9 mouse cellular contexts compared by ENCODE assay signal in genomic region chr19:54046684-54047070, GRCm38 (mm10). TPM values are rescaled to one million over a fixed set of nuclear protein-coding genes. Genes with fewer than 3 reads are reported as not detected.
DNase-seq lines count a peak whose midpoint lies in the region; ATAC-seq lines count a peak whose summit lies in the region.
"Had no signal": no experiment of that assay in that cellular context is flagged by ENCODE, and none has a peak within 500 bp of the region (broad histone marks: within the 10 kb centered on the region; RNA-seq: fewer than 3 reads in every experiment).

No protein-coding gene starts in this region.

- peaks cover 47% of the 10 kb centered on the region for H3K27me3 ChIP-seq in limb, embryonic 11.5 days (ENCODE audit: control insufficient read depth, insufficient read depth, low read length)
- H3K27me3 ChIP-seq: CH12.LX had no signal

- no peak overlapping the region for H3K27ac ChIP-seq in limb, embryonic 11.5 days (replicated peaks; ENCODE audit: low read depth, low read length)

- 0 out of 2 replicates have a peak overlapping the region, but pooled peaks have one; percentile 22 for H3K9ac ChIP-seq in limb, embryonic 11.5 days (ENCODE audit: low read length)

- H3K4me3 ChIP-seq in limb, embryonic 11.5 days (ENCODE audit: low read depth, low read length), result peak overlapping the region; percentile 33

- 1% methylated on average over 37 of the region's 46 CpGs for WGBS in limb, embryonic 11.5 days

- no peaks in the 10 kb centered on the region for H3K36me3 ChIP-seq in limb, embryonic 11.5 days (ENCODE audit: control insufficient read depth, insufficient read depth, low read length)

- H3K4me1 ChIP-seq in limb, embryonic 11.5 days (ENCODE audit: control insufficient read depth, insufficient read depth, low read length), result peaks cover 14% of the 10 kb centered on the region

- intact Hi-C loops in left cerebral cortex, postnatal 14 days (cut with DNase I), result loop anchor here (5.0 to 10.0 kb wide), 3 partner anchors 131 to 1158 kb away; no protein-coding TSS in a partner anchor

- H3K9me3 ChIP-seq in limb, embryonic 11.5 days (ENCODE audit: control insufficient read depth, low read length), result no peaks in the 10 kb centered on the region

- no peak for ATAC-seq in limb, embryonic 11.5 days (ENCODE audit: insufficient number of reproducible peaks, low FRiP score, low TSS enrichment, low read depth)
- no peak for ATAC-seq in erythroid progenitor cell, adult 5-6 weeks (replicated peaks; ENCODE audit: low FRiP score, poor library complexity, severe bottlenecking)

- peak overlapping the region; percentile 90 for H3K4me2 ChIP-seq in limb, embryonic 11.5 days (ENCODE audit: low read depth, severe bottlenecking)

- DNase-seq in embryo, embryonic 10 days (ENCODE audit: low spot score), result peak; percentile 45
- DNase-seq in embryo, embryonic 10.5 days (ENCODE audit: low spot score), result no peak
- peak; percentile 14 for DNase-seq in thymus, postnatal 4 days
- DNase-seq in thymus, postnatal 25 days, result no peak
- no peak for DNase-seq in limb, embryonic 11.5 days (ENCODE audit: low spot score)
- peak; percentile 35 for DNase-seq in retina, postnatal 1 day
- no peak for DNase-seq in left cerebral cortex, postnatal 14 days (ENCODE audit: low spot score in 2 of 2)

RNA-seq across cellular contexts. Expression of gene Adra2a, which starts 2.7 kb away (rescaled TPM):
- 0.14 TPM in 1 of 2 replicates, not detected in the other for polyA plus RNA-seq in limb, embryonic 11.5 days (2014; fragmentation: Nextera tagmentation; extraction: Ambion mirVana)
- total RNA-seq in erythroid progenitor cell, adult 5-6 weeks (2015; ENCODE audit: low replicate concordance), result not detected in 2 replicates
- total RNA-seq in erythroid progenitor cell, adult 5-6 weeks (2017; ENCODE audit: low replicate concordance), result not detected in 2 replicates
- 10 to 100 TPM; 28.0 to 33.8 TPM for total RNA-seq in left cerebral cortex, postnatal 14 days (2021)

Comparison
In these comparisons a context has a peak if more than half of its experiments do, and no peak if none do; other contexts are left out.
1. DNase-seq: peak in embryo, embryonic 10 days (single experiment), thymus, postnatal 4 days (single experiment) and retina, postnatal 1 day (single experiment); none in embryo, embryonic 10.5 days (single experiment), thymus, postnatal 25 days (single experiment), limb, embryonic 11.5 days (single experiment) and left cerebral cortex, postnatal 14 days (0 of 2).
2. RNA of gene Adra2a, which starts 2.7 kb away (total RNA-seq): 28.0 to 33.8 TPM in left cerebral cortex, postnatal 14 days; not detected in erythroid progenitor cell, adult 5-6 weeks; every median in the first group is over 10 times any median in the second.